Mouse (Mus musculus) erythroblast, embryonic 14.5 days (primary cell): ENCODE data around the gene Mettl8.

Source experiments
- GATA1 ChIP-seq: IDR thresholded peaks from 2 replicates; pipeline ENCODE4 v1.6.1; 2012; ENCODE audit warnings: low read length, inconsistent platforms, mixed read lengths
- TAL1 ChIP-seq: IDR thresholded peaks from 3 replicates; pipeline ENCODE4 v1.6.1; 2012; ENCODE audit warnings: low read length, inconsistent platforms, mixed read lengths

- no peak for TF ChIP-seq GATA1
- TF ChIP-seq TAL1: no peak
Measured at GRCm38 (mm10) chr2:70958536-70958935, 96.8 kb downstream of the Mettl8 start.
